Mouse (Mus musculus) stomach, postnatal 0 days (tissue): ENCODE results near the gene Cd81.

Experiments
- CTCF ChIP-seq: IDR thresholded peaks from 2 replicates; pipeline ENCODE4 v1.5.1; 2016; ENCODE audit warnings: antibody characterized with exemption, low read depth, mild to moderate bottlenecking, moderate library complexity
- EP300 ChIP-seq: optimal IDR thresholded peaks from 2 replicates; pipeline ENCODE3; 2016; ENCODE audit warnings: antibody characterized with exemption

GRCm38 (mm10) chr7:143064226-143064625, 11.7 kb downstream of the Cd81 start:
- TF ChIP-seq CTCF (no peak), EP300 (no peak)
